Mouse (Mus musculus): Measurements from ENCODE around the gene Cpsf6. TPM values are rescaled to one million over a fixed set of nuclear protein-coding genes. Genes with fewer than 3 reads are reported as not detected.
A peak's percentile ranks its signal among the peaks of the same experiment; 100 is the strongest.

Gene Cpsf6
- polyA plus RNA-seq, 2 experiments = 119 to 144 TPM

DNA sequence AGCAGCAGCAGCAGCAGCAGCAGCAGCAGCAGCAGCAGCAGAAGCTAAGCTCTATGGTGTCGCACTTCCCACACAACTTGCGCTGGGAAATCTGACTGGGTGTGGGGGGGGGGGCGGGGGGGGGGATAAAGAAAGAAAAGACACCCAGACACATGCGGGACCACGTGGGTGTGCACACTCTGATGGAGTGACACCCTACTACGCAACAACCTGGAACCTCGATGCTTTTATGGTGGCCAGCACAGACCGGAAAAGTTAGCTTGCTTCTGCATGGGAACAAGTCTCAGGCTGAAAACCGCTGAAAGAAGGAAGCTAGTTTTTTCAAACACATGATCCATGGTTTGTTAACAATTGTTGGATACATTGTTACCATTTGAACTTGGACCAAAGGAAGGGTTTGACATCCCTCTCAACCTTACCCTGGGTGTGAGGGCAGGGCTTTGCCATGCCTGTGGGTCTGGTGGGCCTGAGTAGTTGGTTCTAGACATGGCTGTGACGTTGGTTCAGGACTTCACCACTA, 17.4 kb upstream of the Cpsf6 start:
- ATAC-seq (ENCODE audit: low FRiP score, low read depth) (no peak), DNase-seq (ENCODE audit: low spot score) (no peak)
- 0 out of 2 replicates have a peak overlapping the region, but pooled peaks have one; percentile 17 for H3K9ac ChIP-seq (ENCODE audit: low read depth, low read length, severe bottlenecking)
- H3K4me1 ChIP-seq (ENCODE audit: control insufficient read depth, insufficient read depth, low read length) = peaks cover 3% of the 10 kb centered on the region
- H3K27me3 ChIP-seq (ENCODE audit: control insufficient read depth, insufficient read depth, low read length) = no peaks in the 10 kb centered on the region
- H3K4me3 ChIP-seq (replicated peaks; ENCODE audit: low read length) = no peak overlapping the region
- H3K27ac ChIP-seq (replicated peaks; ENCODE audit: low read depth, low read length) = no peak overlapping the region
- no peaks in the 10 kb centered on the region for H3K36me3 ChIP-seq (ENCODE audit: control insufficient read depth, insufficient read depth, low read length)
- peak overlapping the region; percentile 33 for H3K4me2 ChIP-seq (replicated peaks; ENCODE audit: low read depth, low read length, severe bottlenecking)
- TF ChIP-seq POLR2A (IDR thresholded peaks at IDR 0.05; ENCODE audit: borderline replicate concordance, extremely low read depth, insufficient read depth, insufficient read length) = no peak
- 55% methylated on average over 8 of the region's 10 CpGs for WGBS
- H3K9me3 ChIP-seq (ENCODE audit: control insufficient read depth, low read length) = no peaks in the 10 kb centered on the region

DNA sequence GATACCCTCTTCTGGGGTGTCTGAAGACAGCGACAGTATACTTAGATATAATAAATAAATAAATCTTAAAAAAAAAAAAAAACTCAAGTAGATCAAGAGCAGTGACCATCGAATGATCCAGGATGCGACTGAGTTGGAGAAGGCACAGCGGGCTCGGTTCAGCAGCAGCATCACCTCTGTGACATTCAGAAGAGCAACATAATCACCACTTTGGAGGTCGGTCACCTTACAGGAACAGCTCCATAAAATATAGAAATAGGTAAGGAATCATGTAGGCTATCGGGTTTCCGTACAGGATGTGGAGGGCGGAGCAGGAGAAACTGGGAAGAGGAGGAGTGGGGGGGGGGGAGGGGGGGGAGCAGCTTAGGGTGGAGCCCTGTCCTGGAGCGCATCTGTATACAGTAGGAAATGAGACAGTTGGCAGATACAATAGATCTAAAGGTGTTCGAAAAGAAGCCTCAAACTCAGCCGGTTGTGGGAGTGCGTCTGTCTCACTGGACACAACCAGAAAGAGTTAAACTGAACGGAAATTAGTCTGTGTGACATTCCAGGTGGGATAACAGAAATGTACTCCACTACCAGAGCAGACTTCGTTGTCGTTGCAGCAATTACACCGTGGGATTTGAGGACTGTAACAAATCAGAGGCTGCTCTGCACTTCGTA, 16.7 kb upstream of the Cpsf6 start:
- Histone ChIP-seq H3K4me1 (ENCODE audit: control insufficient read depth, insufficient read depth, low read length) (peaks cover 3% of the 10 kb centered on the region), H3K4me3 (replicated peaks; ENCODE audit: low read length) (no peak overlapping the region), H3K9me3 (ENCODE audit: control insufficient read depth, low read length) (no peaks in the 10 kb centered on the region), H3K27ac (replicated peaks; ENCODE audit: low read depth, low read length) (no peak overlapping the region), H3K9ac (ENCODE audit: low read depth, low read length, severe bottlenecking) (peak overlapping the region; percentile 17; the same call in 1 of the 2 replicates), H3K27me3 (ENCODE audit: control insufficient read depth, insufficient read depth, low read length) (no peaks in the 10 kb centered on the region), H3K4me2 (replicated peaks; ENCODE audit: low read depth, low read length, severe bottlenecking) (peak overlapping the region; percentile 33), H3K36me3 (ENCODE audit: control insufficient read depth, insufficient read depth, low read length) (no peaks in the 10 kb centered on the region)
- DNase-seq (ENCODE audit: low spot score) (no peak), ATAC-seq (ENCODE audit: low FRiP score, low read depth) (no peak)
- TF ChIP-seq POLR2A (IDR thresholded peaks at IDR 0.05; ENCODE audit: borderline replicate concordance, extremely low read depth, insufficient read depth, insufficient read length) = no peak
- 35% methylated on average over 18 of the region's 18 CpGs for WGBS

DNA sequence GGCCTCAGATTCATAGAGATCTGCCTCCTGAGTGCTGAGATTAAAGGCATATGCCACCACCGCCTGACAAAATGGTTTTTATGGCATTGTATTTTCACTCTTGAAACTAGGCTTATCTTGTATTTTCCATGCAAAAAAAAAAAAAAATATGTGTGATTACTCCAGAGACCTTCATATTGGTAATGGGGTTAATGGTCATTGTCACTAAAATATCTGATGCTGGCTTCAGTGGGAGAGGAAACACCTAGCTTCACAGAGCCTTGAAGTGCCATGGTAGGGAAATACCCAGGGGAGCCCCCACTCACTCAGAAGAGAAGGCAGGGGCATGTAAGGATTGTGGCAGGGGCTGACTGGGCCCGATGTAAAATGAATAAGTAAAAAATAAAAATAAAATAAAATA, 16.0 kb upstream of the Cpsf6 start:
- TF ChIP-seq POLR2A (IDR thresholded peaks at IDR 0.05; ENCODE audit: borderline replicate concordance, extremely low read depth, insufficient read depth, insufficient read length) = no peak
- no peak overlapping the region for H3K4me3 ChIP-seq (replicated peaks; ENCODE audit: low read length)
- DNase-seq (ENCODE audit: low spot score) (no peak), ATAC-seq (ENCODE audit: low FRiP score, low read depth) (no peak)
- H3K4me2 ChIP-seq (replicated peaks; ENCODE audit: low read depth, low read length, severe bottlenecking) = no peak overlapping the region
- no peaks in the 10 kb centered on the region for H3K36me3 ChIP-seq (ENCODE audit: control insufficient read depth, insufficient read depth, low read length)
- 92% methylated on average over 2 of the region's 2 CpGs for WGBS
- H3K4me1 ChIP-seq (ENCODE audit: control insufficient read depth, insufficient read depth, low read length) = peaks cover 3% of the 10 kb centered on the region
- no peak overlapping the region for H3K9ac ChIP-seq (ENCODE audit: low read depth, low read length, severe bottlenecking)
- no peaks in the 10 kb centered on the region for H3K27me3 ChIP-seq (ENCODE audit: control insufficient read depth, insufficient read depth, low read length)
- no peak overlapping the region for H3K27ac ChIP-seq (replicated peaks; ENCODE audit: low read depth, low read length)
- H3K9me3 ChIP-seq (ENCODE audit: control insufficient read depth, low read length) = no peaks in the 10 kb centered on the region

DNA sequence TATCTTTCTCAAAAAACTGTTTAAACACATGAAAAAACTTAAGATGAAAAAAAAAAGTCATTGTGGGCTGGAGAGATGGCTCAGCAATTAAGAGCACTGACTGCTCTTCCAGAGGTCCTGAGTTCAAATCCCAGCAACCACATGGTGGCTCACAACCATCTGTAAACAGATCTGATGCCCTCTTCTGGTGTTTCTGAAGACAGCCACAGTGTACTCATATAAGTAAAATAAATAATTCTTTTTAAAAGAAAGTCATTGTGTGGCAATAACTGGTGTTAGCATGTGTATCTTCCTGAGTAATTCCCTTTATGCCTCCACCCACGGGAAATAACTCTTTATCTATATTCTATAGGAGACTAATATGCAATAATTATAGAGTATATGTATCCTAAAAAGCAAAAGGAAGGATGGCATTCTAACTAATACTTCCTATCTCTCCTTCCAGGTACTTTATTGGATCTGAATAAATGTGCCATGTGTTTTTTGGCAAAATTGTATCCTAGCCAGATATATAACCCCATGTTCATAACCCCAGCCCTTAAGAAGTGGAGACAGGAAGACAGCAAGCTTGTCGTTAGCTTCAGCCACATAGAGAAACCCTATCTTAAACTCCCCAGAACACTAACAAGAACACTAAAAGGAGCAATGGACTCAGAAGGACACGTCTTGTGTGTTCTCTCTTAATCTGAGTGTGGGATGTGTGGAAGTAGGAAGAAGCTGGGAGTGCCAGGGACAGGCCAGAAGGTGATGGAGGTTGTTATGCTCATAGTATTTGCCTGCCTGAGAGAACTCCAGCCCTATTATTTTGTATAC, 15.1 kb upstream of the Cpsf6 start:
- H3K4me1 ChIP-seq (ENCODE audit: control insufficient read depth, insufficient read depth, low read length) = peaks cover 3% of the 10 kb centered on the region
- no peak for TF ChIP-seq POLR2A (IDR thresholded peaks at IDR 0.05; ENCODE audit: borderline replicate concordance, extremely low read depth, insufficient read depth, insufficient read length)
- H3K9me3 ChIP-seq (ENCODE audit: control insufficient read depth, low read length) = no peaks in the 10 kb centered on the region
- no peak for DNase-seq (ENCODE audit: low spot score)
- no peaks in the 10 kb centered on the region for H3K36me3 ChIP-seq (ENCODE audit: control insufficient read depth, insufficient read depth, low read length)
- ATAC-seq (ENCODE audit: low FRiP score, low read depth) = no peak
- no peak overlapping the region for H3K4me2 ChIP-seq (replicated peaks; ENCODE audit: low read depth, low read length, severe bottlenecking)
- no peak overlapping the region for H3K9ac ChIP-seq (ENCODE audit: low read depth, low read length, severe bottlenecking)
- H3K27ac ChIP-seq (replicated peaks; ENCODE audit: low read depth, low read length) = no peak overlapping the region
- 70% methylated on average over 3 of the region's 3 CpGs for WGBS
- no peak overlapping the region for H3K4me3 ChIP-seq (replicated peaks; ENCODE audit: low read length)
- H3K27me3 ChIP-seq (ENCODE audit: control insufficient read depth, insufficient read depth, low read length) = no peaks in the 10 kb centered on the region

DNA sequence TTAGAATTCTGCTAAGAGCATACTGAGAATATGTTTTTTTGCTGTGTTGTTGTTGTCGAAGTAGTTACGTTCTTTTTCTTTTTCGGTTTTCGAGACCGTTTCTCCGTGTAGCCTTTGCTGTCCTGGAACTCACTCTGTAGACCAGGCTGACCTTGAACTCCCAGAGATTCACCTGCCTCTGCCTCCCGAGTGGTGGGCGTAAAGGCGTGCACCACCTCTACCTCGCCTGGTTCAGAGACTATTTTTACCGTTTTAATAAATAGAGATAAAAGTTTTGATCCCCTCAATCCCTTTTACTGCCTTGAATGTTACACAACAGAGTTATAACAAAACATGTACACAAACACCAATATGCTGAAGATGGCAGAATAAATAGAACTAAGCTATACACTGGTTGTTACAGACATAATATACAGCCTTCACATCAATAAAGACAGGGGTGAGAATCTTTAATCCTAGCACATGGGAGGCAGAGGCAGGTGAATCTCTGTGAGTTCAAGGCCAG, 14.1 kb upstream of the Cpsf6 start:
- 52% methylated on average over 11 of the region's 11 CpGs for WGBS
- Histone ChIP-seq H3K4me1 (ENCODE audit: control insufficient read depth, insufficient read depth, low read length) (peaks cover 3% of the 10 kb centered on the region), H3K4me2 (replicated peaks; ENCODE audit: low read depth, low read length, severe bottlenecking) (peak overlapping the region; percentile 70), H3K27ac (replicated peaks; ENCODE audit: low read depth, low read length) (no peak overlapping the region), H3K4me3 (replicated peaks; ENCODE audit: low read length) (peak overlapping the region; percentile 38), H3K9me3 (ENCODE audit: control insufficient read depth, low read length) (no peaks in the 10 kb centered on the region), H3K9ac (ENCODE audit: low read depth, low read length, severe bottlenecking) (peak overlapping the region; percentile 53), H3K27me3 (ENCODE audit: control insufficient read depth, insufficient read depth, low read length) (no peaks in the 10 kb centered on the region), H3K36me3 (ENCODE audit: control insufficient read depth, insufficient read depth, low read length) (no peaks in the 10 kb centered on the region)
- DNase-seq (ENCODE audit: low spot score) = no peak
- ATAC-seq (ENCODE audit: low FRiP score, low read depth) = no peak
- TF ChIP-seq POLR2A (IDR thresholded peaks at IDR 0.05; ENCODE audit: borderline replicate concordance, extremely low read depth, insufficient read depth, insufficient read length) = no peak
